Mouse (Mus musculus) megakaryocyte-erythroid progenitor cell, adult 5 weeks (primary cell): Measurements from ENCODE around the gene Meis2. TPM values are rescaled to one million over a fixed set of nuclear protein-coding genes. Genes with fewer than 3 reads are reported as not detected.

ENCODE experiments used
- polyA plus RNA-seq: library from polyadenylated mRNA; stranded (reverse); fragments of >175 nt; gene quantifications from 2 replicates; pipeline ENCODE4 v1.2.3, GENCODE M21; 2012

Meis2 gene
- 0.04 TPM in 1 of 2 replicates, not detected in the other for polyA plus RNA-seq

GRCm38 (mm10) chr2:116065570-116066005 is at the start of gene Meis2:
Gene Meis2, minus strand, starts transcription at chr2:116065839.

